Mouse (Mus musculus): Measurements from ENCODE around the gene Tmem98.

GRCm38 (mm10) chr11:80802706-80803105, 7.3 kb upstream of the Tmem98 start:
- TF ChIP-seq POLR2A (IDR thresholded peaks at IDR 0.05; ENCODE audit: borderline replicate concordance, insufficient read depth, low read length) (no peak), CTCF (IDR thresholded peaks at IDR 0.05; ENCODE audit: borderline replicate concordance, insufficient read depth, low read depth, low read length) (no peak)

Measured in cerebellum, adult 2 months (tissue).